Mouse (Mus musculus): ENCODE results near the gene Myo1h. TPM values are rescaled to one million over a fixed set of nuclear protein-coding genes. Genes with fewer than 3 reads are reported as not detected.

Gene Myo1h
- total RNA-seq, 2 experiments from 2014 or later: 0.39 TPM; not detected in 1

DNA sequence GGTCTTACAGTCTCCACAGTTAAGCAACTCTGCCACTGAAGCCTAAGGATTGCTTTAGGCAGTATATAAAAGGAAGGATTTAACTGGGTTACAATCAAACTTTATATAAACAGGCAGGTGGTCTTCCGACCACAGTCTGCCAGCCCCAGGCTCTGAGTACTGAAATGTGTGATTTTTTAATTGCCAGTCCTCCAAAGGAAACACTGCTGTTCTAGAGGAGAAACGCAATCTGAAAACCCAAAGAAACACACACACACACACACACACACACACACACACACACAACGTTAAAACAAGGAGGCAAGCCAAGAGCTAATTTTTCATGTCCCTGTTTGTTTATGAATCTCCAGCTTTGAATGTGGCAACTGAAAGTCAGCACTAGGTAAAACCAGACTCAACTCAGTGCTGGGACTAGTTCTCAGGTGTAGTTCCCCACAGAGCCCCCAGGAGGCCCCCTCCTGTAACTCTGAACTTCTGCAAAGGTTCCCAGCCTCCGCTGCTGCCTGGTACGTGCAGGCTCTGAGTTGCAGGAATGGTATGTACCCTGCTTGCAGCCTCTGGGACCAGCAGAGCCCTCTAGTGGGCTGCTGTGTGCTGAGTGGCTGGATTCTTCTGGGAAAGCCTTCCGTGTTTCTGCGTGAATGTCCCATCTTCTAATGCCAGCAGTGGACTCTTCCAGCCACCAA lies 67.4 kb downstream of the Myo1h start:
- H3K4me3 ChIP-seq: peak overlapping the region; percentile 58
- intact Hi-C loops (cut with DNase I): loop anchor here (1.0 kb wide), 2 partner anchors 27 to 44 kb away; no protein-coding TSS in a partner anchor
- H3K27ac ChIP-seq: peak overlapping the region; percentile 70
- DNase-seq: peak; percentile 78
- peak; percentile 82 for TF ChIP-seq CTCF (IDR thresholded peaks at IDR 0.05)

- DNase-seq: peak; percentile 50
- Histone ChIP-seq H3K27ac (peak overlapping the region; percentile 70), H3K4me3 (peak overlapping the region; percentile 58)
- intact Hi-C loops (cut with DNase I): loop anchor here (1.0 kb wide), 2 partner anchors 26 to 45 kb away; no protein-coding TSS in a partner anchor
- TF ChIP-seq CTCF (IDR thresholded peaks at IDR 0.05): no peak
Observed at GRCm38 (mm10) chr5:114356936-114357751, 68.2 kb downstream of the Myo1h start.

DNA sequence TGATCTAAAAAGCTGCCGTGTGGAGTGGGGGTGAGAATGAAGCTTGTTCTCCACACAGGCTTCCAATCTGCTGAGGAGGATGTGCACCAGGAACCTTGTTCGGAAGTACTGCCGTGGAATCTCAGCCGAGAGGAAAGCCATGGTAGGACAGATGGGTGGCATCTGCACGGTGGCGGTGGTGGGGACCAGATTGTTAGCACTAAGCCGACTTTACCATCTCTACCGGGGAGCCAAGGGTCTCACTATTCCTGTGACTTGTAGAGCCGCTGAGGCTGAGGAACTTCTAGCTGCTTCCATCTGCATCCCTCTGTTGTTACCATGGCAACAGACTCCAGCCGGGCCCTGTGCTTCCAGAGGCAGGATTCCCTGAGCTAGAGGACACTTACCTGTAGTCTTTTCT lies 69.9 kb downstream of the Myo1h start:
- Histone ChIP-seq H3K4me3 (no peak overlapping the region), H3K27ac (no peak overlapping the region)
- no peak for TF ChIP-seq CTCF (IDR thresholded peaks at IDR 0.05)
- no peak for DNase-seq
- intact Hi-C loops (cut with DNase I): no loop called here

- intact Hi-C loops (cut with DNase I): no loop called here
- no peak for DNase-seq
- H3K27ac ChIP-seq: no peak overlapping the region
- TF ChIP-seq CTCF (IDR thresholded peaks at IDR 0.05): no peak
- no peak overlapping the region for H3K4me3 ChIP-seq
Observed at GRCm38 (mm10) chr5:114359586-114359985, 70.6 kb downstream of the Myo1h start.

DNA sequence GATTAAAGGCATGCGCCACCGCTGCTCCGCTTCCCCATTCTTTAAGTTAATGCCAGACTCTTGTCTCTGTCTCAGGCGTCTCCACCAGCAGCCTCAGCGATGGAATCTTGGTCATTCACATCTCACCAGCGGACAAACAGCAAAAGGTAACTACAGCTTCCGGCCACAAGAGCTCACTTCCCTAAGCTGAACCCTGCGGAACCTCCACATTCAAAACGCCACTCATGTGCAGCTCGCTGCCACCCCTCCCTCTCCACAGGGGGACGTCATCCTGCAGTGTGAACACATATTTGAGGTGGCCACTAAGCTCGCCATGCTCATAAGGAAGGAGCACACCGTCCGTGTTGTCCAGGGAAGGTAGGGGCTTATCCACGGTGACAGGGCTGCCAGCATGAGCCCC lies 72.0 kb downstream of the Myo1h start:
- intact Hi-C loops (cut with DNase I): no loop called here
- DNase-seq: no peak
- H3K27ac ChIP-seq: no peak overlapping the region

GRCm38 (mm10) chr5:114365043-114365752 lies 76.2 kb downstream of the Myo1h start:
- intact Hi-C loops (cut with DNase I): no loop called here
- peak; percentile 55 for DNase-seq
- H3K27ac ChIP-seq: peak overlapping the region; percentile 59
- TF ChIP-seq CTCF (IDR thresholded peaks at IDR 0.05): no peak
- H3K4me3 ChIP-seq: no peak overlapping the region

More for the DNA sequence above, 72.0 kb downstream of the Myo1h start:
- no peak overlapping the region for H3K4me3 ChIP-seq
- TF ChIP-seq CTCF (IDR thresholded peaks at IDR 0.05): no peak

GRCm38 (mm10) chr5:114368121-114368520 lies 79.2 kb downstream of the Myo1h start:
- intact Hi-C loops (cut with DNase I): no loop called here
- Histone ChIP-seq H3K4me3 (no peak overlapping the region), H3K27ac (no peak overlapping the region)
- DNase-seq: no peak
- TF ChIP-seq CTCF (IDR thresholded peaks at IDR 0.05): no peak

- Histone ChIP-seq H3K4me3 (no peak overlapping the region), H3K27ac (peak overlapping the region; percentile 82)
- no peak for TF ChIP-seq CTCF (IDR thresholded peaks at IDR 0.05)
- no peak for DNase-seq
- intact Hi-C loops (cut with DNase I): no loop called here
Observed at GRCm38 (mm10) chr5:114368803-114369496, 80.0 kb downstream of the Myo1h start.

- Histone ChIP-seq H3K4me3 (peak overlapping the region; percentile 62), H3K27ac (peak overlapping the region; percentile 82)
- DNase-seq: no peak
- intact Hi-C loops (cut with DNase I): no loop called here
- no peak for TF ChIP-seq CTCF (IDR thresholded peaks at IDR 0.05)
Observed at GRCm38 (mm10) chr5:114369921-114370320, 81.0 kb downstream of the Myo1h start.

DNA sequence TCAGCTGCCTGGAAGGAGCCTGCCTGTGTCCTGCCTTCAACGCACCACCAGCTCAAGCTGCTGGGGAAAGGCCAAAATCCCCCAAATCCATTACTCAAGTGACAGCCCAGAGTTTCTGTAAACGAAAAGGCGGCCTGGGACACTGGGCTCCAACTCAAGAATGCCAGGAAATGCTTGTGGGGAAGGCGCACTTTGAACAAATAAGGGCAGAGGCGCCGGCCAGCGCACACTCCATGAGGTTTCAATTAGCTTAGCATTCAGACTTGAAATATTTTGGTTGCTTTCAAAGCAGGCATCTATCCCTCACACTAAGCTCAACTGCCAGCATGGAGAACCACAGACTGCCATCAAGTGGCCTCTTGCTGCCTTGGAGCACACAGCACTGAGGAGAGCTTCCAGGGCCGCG lies 81.4 kb downstream of the Myo1h start:
- TF ChIP-seq CTCF (IDR thresholded peaks at IDR 0.05): peak; percentile 17; the same call in 1 of the 2 replicates
- intact Hi-C loops (cut with DNase I): no loop called here

DNA sequence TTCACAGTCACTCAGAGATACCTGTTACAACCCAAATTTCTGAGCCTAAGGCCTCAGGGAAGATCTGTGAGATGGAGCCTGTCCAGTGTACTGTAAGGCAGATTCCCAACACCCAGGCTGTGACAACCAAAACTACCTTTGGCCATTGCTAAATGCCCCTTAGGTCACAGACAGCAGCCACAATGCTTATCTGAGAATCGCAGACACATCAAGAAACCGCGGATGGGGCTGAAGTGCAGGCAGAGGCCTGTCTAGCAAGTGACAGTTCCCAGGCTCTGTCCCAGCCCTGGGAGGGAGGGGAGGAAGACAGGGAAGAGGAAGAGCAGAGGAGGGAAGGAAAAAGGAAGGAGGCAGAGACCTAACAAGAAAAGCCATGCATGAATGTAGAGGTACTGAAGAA lies 82.4 kb downstream of the Myo1h start:
- Histone ChIP-seq H3K4me3 (peak overlapping the region; percentile 62), H3K27ac (peak overlapping the region; percentile 82)
- intact Hi-C loops (cut with DNase I): no loop called here
- no peak for TF ChIP-seq CTCF (IDR thresholded peaks at IDR 0.05)
- no peak for DNase-seq

More for the DNA sequence above, 81.4 kb downstream of the Myo1h start:
- DNase-seq: peak; percentile 72
- peak overlapping the region; percentile 62 for H3K4me3 ChIP-seq
- H3K27ac ChIP-seq: peak overlapping the region; percentile 82
